Mouse (Mus musculus): Measurements from ENCODE around the gene Nid2. TPM values are rescaled to one million over a fixed set of nuclear protein-coding genes. Genes with fewer than 3 reads are reported as not detected.

Nid2 gene
- polyA plus RNA-seq, 1 experiment from 2014 or later = 28.4 TPM

DNA sequence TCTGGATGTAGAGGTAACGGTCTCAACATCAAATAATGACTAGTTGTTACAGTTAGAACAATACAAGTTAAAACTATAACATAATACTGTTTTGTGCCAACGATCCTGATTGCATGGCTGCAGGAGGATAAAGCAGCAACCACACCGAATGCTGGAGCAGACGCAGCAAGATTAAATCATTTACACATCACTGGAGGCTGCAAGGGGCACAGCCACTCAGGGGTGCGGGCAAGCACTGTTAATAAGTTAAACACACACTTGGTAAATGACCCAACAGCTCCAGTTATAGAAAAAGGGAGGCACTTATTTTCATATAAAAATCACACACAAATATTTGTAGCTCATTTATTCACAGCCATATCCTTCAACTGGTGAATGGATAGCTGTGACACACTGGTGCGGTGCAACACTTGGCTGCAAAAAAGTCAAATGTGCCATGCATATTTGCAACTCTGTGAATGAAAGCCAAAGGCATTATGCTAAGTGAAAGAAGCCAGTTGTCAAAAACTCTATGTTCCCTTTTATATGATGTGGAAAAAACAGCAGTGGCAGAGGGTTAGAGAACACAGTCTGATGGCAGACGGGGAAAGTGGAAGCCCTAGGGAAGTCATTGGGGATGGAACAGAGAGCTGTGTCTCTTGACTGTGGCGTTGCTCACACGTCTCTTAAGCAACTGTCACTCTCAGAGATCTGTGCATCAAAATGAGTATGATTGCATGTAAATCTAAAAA lies 11.5 kb upstream of the Nid2 start:
- ATAC-seq = peak; percentile 67
- Histone ChIP-seq H3K27me3 (replicated peaks; ENCODE audit: control insufficient read depth, insufficient read depth, low read length) (no peaks in the 10 kb centered on the region), H3K36me3 (ENCODE audit: control insufficient read depth, insufficient read depth) (no peaks in the 10 kb centered on the region), H3K4me2 (ENCODE audit: low read length) (no peak overlapping the region), H3K4me3 (replicated peaks; ENCODE audit: low read length) (no peak overlapping the region), H3K9ac (replicated peaks; ENCODE audit: low read depth, low read length) (no peak overlapping the region), H3K4me1 (replicated peaks; ENCODE audit: control insufficient read depth, insufficient read depth, low read length) (peaks cover 20% of the 10 kb centered on the region), H3K9me3 (ENCODE audit: control insufficient read depth, low read length) (no peaks in the 10 kb centered on the region), H3K27ac (ENCODE audit: low read length) (peak overlapping the region; percentile 58; the same call in 1 of the 2 replicates)
- WGBS = 26% methylated on average over 9 of the region's 9 CpGs

DNA sequence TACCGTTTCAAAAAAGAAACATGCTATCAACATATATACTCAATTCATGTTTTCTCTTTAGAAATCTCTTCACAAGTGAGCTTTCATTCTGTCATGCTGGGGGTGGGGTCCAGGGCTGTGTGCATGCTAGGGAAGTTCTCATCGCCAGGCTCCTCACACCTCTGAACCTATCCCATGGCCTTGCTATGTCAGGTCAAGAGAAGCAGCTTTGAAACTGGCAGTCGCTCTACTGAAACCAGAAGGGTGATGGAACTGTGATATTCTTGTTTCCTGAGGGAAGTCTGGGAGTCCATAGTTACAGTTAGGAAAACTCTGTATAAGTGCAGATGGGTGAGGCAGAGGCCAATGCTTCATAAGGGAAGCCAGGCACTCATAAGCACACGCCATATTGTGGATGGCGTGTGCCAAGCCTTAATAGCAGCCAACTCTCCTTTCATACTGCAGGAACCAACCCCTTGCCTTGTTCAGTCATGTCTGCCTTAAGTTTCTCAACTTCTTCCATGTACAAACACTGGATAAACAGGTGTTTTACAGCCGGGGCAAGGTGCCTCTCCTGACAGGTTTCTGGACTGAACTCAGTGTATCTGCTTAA lies 10.8 kb upstream of the Nid2 start:
- H3K9ac ChIP-seq (replicated peaks; ENCODE audit: low read depth, low read length) = no peak overlapping the region
- peak; percentile 86 for ATAC-seq
- WGBS = 76% methylated on average over 6 of the region's 6 CpGs
- no peaks in the 10 kb centered on the region for H3K36me3 ChIP-seq (ENCODE audit: control insufficient read depth, insufficient read depth)
- H3K27ac ChIP-seq (ENCODE audit: low read length) = peak overlapping the region; percentile 58; the same call in 1 of the 2 replicates
- H3K27me3 ChIP-seq (replicated peaks; ENCODE audit: control insufficient read depth, insufficient read depth, low read length) = no peaks in the 10 kb centered on the region
- H3K4me1 ChIP-seq (replicated peaks; ENCODE audit: control insufficient read depth, insufficient read depth, low read length) = peaks cover 20% of the 10 kb centered on the region
- H3K4me3 ChIP-seq (replicated peaks; ENCODE audit: low read length) = no peak overlapping the region
- no peaks in the 10 kb centered on the region for H3K9me3 ChIP-seq (ENCODE audit: control insufficient read depth, low read length)
- no peak overlapping the region for H3K4me2 ChIP-seq (ENCODE audit: low read length)

DNA sequence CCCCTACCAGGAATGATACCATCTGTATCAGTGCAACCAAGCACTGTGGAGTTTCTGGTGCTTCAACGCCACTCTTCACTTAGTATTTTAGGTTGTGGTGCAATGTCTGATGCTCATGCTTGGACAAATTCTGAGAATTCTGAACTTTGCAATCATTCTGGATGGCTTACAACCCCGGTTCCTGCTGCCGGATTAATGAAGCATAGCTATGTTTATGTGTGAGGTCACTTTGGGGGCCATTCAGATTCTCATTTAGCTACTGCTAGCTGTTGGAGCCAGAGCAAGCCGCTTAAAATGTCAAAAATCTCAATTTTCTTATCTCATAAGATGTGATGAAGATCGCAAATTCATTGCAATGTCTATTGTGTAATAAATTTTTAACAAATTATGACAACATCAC lies 6.2 kb upstream of the Nid2 start:
- 89% methylated on average over 5 of the region's 5 CpGs for WGBS
- Histone ChIP-seq H3K4me1 (replicated peaks; ENCODE audit: control insufficient read depth, insufficient read depth, low read length) (peaks cover 2% of the 10 kb centered on the region), H3K36me3 (ENCODE audit: control insufficient read depth, insufficient read depth) (no peaks in the 10 kb centered on the region), H3K27ac (ENCODE audit: low read length) (no peak overlapping the region), H3K27me3 (replicated peaks; ENCODE audit: control insufficient read depth, insufficient read depth, low read length) (no peaks in the 10 kb centered on the region), H3K9ac (replicated peaks; ENCODE audit: low read depth, low read length) (no peak overlapping the region), H3K4me2 (ENCODE audit: low read length) (no peak overlapping the region), H3K9me3 (ENCODE audit: control insufficient read depth, low read length) (no peaks in the 10 kb centered on the region), H3K4me3 (replicated peaks; ENCODE audit: low read length) (no peak overlapping the region)
- no peak for ATAC-seq

DNA sequence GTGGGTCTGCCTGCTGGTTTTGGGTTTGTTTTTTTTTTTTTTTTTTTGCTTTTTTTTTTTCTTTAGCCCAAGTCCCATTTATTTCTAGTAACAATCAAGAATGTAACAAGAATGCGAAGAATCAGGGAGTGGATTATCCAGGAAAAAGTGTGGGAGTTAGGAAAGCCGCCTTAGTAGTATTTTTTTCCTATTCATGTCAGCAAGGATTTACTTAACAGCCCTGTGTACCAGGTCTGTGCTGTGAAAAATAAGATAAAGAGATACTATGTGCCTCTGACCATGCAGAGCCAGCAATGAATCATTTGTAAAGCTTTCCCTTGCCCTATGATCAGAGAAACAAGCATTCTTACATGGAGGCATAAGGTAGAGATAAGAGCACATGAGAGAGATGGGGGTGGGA lies 4.8 kb upstream of the Nid2 start:
- 91% methylated on average over 2 of the region's 2 CpGs for WGBS
- H3K4me1 ChIP-seq (replicated peaks; ENCODE audit: control insufficient read depth, insufficient read depth, low read length) = peaks cover 7% of the 10 kb centered on the region
- no peak overlapping the region for H3K27ac ChIP-seq (ENCODE audit: low read length)
- H3K4me3 ChIP-seq (replicated peaks; ENCODE audit: low read length) = no peak overlapping the region
- H3K4me2 ChIP-seq (ENCODE audit: low read length) = no peak overlapping the region
- no peak overlapping the region for H3K9ac ChIP-seq (replicated peaks; ENCODE audit: low read depth, low read length)
- H3K36me3 ChIP-seq (ENCODE audit: control insufficient read depth, insufficient read depth) = no peaks in the 10 kb centered on the region
- no peaks in the 10 kb centered on the region for H3K9me3 ChIP-seq (ENCODE audit: control insufficient read depth, low read length)
- no peak for ATAC-seq
- H3K27me3 ChIP-seq (replicated peaks; ENCODE audit: control insufficient read depth, insufficient read depth, low read length) = peaks cover 8% of the 10 kb centered on the region

DNA sequence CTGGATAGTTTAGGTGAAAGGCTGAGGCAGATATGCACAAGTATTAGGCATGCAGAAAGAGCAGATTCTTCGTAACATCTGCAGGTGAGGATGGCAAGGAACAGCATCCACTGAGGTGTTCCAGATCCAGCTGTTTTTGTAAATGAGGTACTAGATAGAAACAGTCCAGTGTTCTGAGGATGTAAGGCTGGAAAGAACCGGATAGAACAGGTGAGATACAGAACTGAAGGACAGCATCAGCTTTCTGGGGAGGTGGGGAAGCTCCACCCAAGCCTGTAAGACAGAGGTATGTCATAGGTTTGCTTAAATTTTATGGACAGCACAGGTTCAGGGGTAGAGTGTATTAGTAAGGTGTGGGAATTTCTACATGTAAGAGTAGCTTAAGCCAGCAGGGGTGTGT lies 4.3 kb upstream of the Nid2 start:
- H3K27ac ChIP-seq (ENCODE audit: low read length) = no peak overlapping the region
- no peaks in the 10 kb centered on the region for H3K36me3 ChIP-seq (ENCODE audit: control insufficient read depth, insufficient read depth)
- H3K27me3 ChIP-seq (replicated peaks; ENCODE audit: control insufficient read depth, insufficient read depth, low read length) = peaks cover 8% of the 10 kb centered on the region
- peaks cover 10% of the 10 kb centered on the region for H3K4me1 ChIP-seq (replicated peaks; ENCODE audit: control insufficient read depth, insufficient read depth, low read length)
- no peaks in the 10 kb centered on the region for H3K9me3 ChIP-seq (ENCODE audit: control insufficient read depth, low read length)
- H3K4me3 ChIP-seq (replicated peaks; ENCODE audit: low read length) = no peak overlapping the region
- 87% methylated on average over 2 of the region's 2 CpGs for WGBS
- H3K9ac ChIP-seq (replicated peaks; ENCODE audit: low read depth, low read length) = no peak overlapping the region
- H3K4me2 ChIP-seq (ENCODE audit: low read length) = no peak overlapping the region
- no peak for ATAC-seq

DNA sequence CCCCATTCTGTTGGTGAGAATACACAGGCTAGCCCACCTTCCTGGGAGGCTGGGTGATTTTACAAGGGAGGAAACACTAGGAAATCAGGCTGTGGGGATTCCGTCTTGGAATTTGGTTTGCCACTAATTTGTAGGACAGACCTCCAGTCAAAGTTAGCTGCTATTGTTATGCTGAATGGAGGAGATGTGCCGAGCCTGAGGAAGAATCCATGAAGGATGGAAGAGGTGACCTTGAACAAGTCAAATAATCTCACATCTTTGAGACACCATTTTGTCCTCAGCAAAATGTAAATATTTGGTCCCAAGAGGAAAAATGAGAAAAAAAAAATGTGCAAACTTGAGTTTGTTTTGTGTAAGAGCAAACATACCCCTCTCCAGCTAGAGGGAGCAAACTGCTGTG lies 1.3 kb upstream of the Nid2 start:
- no peak overlapping the region for H3K4me2 ChIP-seq (ENCODE audit: low read length)

DNA sequence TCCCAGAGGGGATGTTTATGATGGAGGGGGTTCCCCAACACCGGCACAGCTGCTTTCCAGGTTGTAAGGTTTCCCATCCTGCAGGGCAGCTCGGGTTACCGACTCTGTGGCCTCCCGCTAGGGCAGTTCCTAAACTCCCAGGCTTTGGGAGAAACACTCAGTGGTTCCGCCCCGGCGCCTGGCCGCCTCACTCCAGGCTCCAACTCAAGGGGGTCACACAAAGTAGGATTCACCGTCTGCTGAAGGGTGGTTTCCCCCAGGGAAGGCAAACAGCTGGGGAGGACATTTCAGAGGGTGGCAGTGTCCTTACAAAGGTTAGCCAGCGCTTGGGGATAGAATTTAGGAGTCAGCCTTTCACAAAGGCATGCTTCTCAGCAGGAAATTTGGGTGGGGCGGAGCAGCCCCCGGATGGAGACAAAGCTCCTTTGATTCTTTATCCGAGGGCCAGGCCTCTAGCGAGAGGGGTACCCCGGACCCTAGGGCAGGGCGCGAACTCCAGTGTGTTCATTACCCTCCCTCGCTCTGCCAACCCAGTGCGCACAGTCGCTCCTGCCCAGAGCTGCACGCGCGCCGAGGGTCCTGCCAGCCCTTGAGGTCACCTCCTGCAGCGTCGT lies 547 bp upstream of the Nid2 start:
- Histone ChIP-seq H3K9ac (replicated peaks; ENCODE audit: low read depth, low read length) (peak overlapping the region; percentile 24; the same call in 1 of the 2 replicates), H3K27ac (ENCODE audit: low read length) (peak overlapping the region; percentile 45; the same call in 1 of the 2 replicates), H3K4me3 (replicated peaks; ENCODE audit: low read length) (peak overlapping the region; percentile 47), H3K27me3 (replicated peaks; ENCODE audit: control insufficient read depth, insufficient read depth, low read length) (peaks cover 11% of the 10 kb centered on the region), H3K4me2 (ENCODE audit: low read length) (peak overlapping the region; percentile 74), H3K36me3 (ENCODE audit: control insufficient read depth, insufficient read depth) (no peaks in the 10 kb centered on the region), H3K9me3 (ENCODE audit: control insufficient read depth, low read length) (no peaks in the 10 kb centered on the region), H3K4me1 (replicated peaks; ENCODE audit: control insufficient read depth, insufficient read depth, low read length) (peaks cover 17% of the 10 kb centered on the region)
- no peak; the same call in 1 of the 2 replicates for ATAC-seq
- WGBS = 5% methylated on average over 26 of the region's 26 CpGs

More for the DNA sequence above, 1.3 kb upstream of the Nid2 start:
- H3K4me3 ChIP-seq (replicated peaks; ENCODE audit: low read length) = no peak overlapping the region
- H3K36me3 ChIP-seq (ENCODE audit: control insufficient read depth, insufficient read depth) = no peaks in the 10 kb centered on the region
- no peak overlapping the region for H3K9ac ChIP-seq (replicated peaks; ENCODE audit: low read depth, low read length)
- H3K27ac ChIP-seq (ENCODE audit: low read length) = no peak overlapping the region
- WGBS = 45% methylated on average over 2 of the region's 2 CpGs
- H3K9me3 ChIP-seq (ENCODE audit: control insufficient read depth, low read length) = no peaks in the 10 kb centered on the region
- no peak for ATAC-seq
- peaks cover 11% of the 10 kb centered on the region for H3K27me3 ChIP-seq (replicated peaks; ENCODE audit: control insufficient read depth, insufficient read depth, low read length)
- H3K4me1 ChIP-seq (replicated peaks; ENCODE audit: control insufficient read depth, insufficient read depth, low read length) = peaks cover 17% of the 10 kb centered on the region

DNA sequence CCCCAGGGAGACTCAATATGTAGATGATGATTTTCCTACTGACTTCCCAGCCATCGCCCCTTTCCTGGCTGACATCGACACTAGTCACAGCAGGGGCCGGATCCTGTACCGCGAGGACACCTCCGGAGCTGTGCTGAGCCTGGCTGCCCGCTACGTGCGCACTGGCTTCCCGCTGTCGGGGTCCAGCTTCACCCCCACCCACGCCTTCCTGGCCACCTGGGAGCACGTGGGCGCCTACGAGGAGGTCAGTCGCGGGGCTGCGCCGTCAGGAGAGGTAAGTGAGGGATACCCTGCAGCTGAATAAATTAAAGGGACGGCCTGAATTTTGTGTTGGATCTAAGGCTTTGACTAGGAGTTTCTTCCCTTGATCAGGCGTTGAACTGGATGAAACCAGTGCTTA lies 1.2 kb downstream of the Nid2 start:
- H3K9me3 ChIP-seq (ENCODE audit: control insufficient read depth, low read length) = no peaks in the 10 kb centered on the region
- H3K36me3 ChIP-seq (ENCODE audit: control insufficient read depth, insufficient read depth) = no peaks in the 10 kb centered on the region
- no peak for ATAC-seq
- H3K27ac ChIP-seq (ENCODE audit: low read length) = no peak overlapping the region
- no peak overlapping the region for H3K9ac ChIP-seq (replicated peaks; ENCODE audit: low read depth, low read length)
- H3K4me3 ChIP-seq (replicated peaks; ENCODE audit: low read length) = peak overlapping the region; percentile 47
- peaks cover 11% of the 10 kb centered on the region for H3K27me3 ChIP-seq (replicated peaks; ENCODE audit: control insufficient read depth, insufficient read depth, low read length)
- 3% methylated on average over 21 of the region's 21 CpGs for WGBS
- peaks cover 17% of the 10 kb centered on the region for H3K4me1 ChIP-seq (replicated peaks; ENCODE audit: control insufficient read depth, insufficient read depth, low read length)
- peak overlapping the region; percentile 74 for H3K4me2 ChIP-seq (ENCODE audit: low read length)

DNA sequence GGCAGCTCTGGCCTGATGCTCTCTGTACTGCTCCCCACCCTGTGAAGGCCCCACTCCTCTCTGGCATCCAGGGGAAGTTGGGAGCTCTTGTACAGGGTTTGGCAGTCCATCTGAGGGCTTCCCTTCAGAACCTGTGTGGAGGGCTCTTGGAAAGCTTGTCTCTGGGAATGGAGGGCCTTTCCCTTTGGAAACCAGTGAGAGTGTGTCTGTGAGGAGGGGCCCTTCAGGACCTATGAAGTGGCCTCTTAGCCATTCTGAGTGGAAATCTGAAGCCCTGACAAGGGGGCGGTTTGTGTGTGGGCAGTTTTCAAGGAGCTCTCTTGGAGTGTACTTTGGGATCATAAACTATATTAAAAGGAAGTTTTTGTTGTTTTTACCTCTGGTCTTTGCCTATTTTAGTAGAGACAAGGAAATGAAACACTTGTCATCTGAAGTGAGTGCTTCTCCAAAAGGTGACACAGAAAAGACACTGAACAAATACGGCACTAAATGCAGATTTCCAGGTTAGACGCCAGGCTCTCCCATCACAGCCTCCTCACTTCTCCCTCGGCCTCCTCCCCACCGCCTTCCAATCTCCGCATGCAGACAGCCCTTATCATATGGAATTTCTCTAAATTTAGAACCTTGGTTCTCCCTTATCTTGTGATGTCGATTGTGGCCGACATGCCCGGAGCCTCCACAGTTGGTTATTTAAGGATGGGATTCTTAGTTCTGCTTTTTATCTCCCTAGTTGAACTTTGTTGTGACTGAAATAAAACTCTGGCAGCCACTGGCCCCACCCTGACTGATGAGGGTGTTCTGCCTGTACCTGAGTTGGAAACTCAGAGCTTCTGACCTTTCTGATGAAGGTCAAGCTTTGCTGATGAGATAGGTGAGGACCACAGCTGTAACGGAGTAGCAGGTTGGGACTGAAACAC lies 8.5 kb downstream of the Nid2 start:
- peaks cover 4% of the 10 kb centered on the region for H3K4me1 ChIP-seq (replicated peaks; ENCODE audit: control insufficient read depth, insufficient read depth, low read length)
- H3K27ac ChIP-seq (ENCODE audit: low read length) = no peak overlapping the region
- ATAC-seq = no peak
- no peaks in the 10 kb centered on the region for H3K27me3 ChIP-seq (replicated peaks; ENCODE audit: control insufficient read depth, insufficient read depth, low read length)
- 90% methylated on average over 10 of the region's 10 CpGs for WGBS
- no peaks in the 10 kb centered on the region for H3K9me3 ChIP-seq (ENCODE audit: control insufficient read depth, low read length)
- H3K4me3 ChIP-seq (replicated peaks; ENCODE audit: low read length) = no peak overlapping the region
- H3K4me2 ChIP-seq (ENCODE audit: low read length) = no peak overlapping the region
- no peak overlapping the region for H3K9ac ChIP-seq (replicated peaks; ENCODE audit: low read depth, low read length)
- no peaks in the 10 kb centered on the region for H3K36me3 ChIP-seq (ENCODE audit: control insufficient read depth, insufficient read depth)

Measured in forebrain, embryonic 16.5 days (tissue).